Mouse (Mus musculus): ENCODE measurements around the gene Mrm2. TPM values are rescaled to one million over a fixed set of nuclear protein-coding genes. Genes with fewer than 3 reads are reported as not detected.

Gene Mrm2
- polyA plus RNA-seq (2012; fragmentation: generic; extraction: Trizol): 10 to 100 TPM in 1 of 2 experiments, 1 to 10 TPM in 1; 7.7 to 12.9 TPM

DNA sequence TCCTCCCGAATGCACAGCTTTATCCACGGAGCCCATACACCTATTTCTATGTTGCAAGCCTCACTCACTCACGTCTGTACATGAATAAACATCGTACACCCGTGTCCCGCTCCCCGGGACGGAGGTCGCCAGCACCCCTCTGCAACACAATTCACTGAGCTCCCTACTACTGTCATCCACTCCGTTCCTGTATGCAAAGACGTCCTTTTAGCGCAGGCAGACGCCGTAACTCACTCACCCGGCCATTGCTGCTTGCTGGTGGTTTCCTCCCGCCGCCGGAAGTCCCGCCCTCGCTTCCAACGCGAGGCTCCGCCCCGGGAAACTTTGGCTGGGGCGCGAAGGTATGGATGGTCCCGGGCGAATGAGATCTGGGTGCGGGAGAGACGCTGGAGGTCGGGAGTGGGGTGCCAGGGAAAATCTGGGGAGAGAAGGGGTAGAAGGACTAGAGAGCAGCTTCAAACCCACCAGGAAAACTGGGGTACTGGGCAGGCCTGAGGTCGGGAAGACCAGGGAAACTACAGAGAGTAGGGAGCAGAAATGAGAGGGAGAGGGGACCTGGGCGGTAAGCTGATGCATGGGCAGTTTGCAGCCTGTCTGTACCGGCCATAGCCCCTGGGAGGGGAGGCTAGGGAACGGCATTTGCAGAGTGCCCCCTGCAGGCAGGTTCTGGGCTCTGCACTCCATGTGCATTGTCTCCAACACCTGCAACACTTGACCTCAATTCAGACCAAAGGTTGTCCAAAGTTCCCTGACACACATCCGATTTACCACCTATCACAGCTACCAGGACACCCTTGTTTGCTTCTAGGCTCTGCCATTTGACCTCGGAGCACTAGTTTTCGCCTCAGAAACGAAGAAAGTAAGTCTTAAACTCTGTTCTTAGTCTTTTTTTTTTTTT, at the start of gene Mrm2:
Mrm2 (minus strand) TSS at position 284 of the 898 bp plus-strand sequence.

DNA sequence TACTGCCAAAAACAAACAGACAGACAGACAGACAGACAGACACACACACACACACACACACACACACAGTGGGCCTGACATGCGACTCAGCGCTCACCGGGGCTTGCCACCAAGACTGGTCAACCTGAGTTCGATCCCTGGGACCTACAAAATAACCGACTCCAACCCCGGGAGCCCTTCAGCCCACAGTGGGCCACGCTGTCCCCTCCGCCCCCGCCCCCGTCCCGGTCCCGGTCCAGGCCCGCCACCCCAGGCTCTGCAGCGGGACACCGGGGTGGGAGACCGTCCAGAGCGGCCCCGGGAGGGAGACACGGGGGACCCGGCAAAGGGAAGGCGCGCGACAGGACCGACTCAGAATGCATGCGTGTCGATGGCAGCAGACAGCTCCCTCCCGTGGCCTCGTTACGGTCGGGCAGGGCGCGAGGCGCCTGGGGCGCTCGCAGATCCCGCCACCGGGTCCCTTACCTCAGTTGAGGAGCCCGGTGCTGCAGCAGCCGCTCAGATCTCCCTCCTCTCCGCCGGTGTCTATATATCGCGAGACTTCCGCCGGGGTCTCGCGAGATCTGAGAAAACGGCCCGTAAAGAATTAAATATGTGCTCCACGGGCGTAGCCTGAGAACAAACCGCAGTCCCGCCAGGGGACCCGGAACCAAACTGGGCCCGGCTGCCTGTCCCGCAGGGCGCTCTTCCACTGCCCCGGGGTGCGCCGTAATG, 10.5 kb downstream of the Mrm2 start, which contains the start of the genes Mad1l1 and Nudt1:
Mad1l1 (minus strand) TSS at position 511 of the 714 bp plus-strand sequence.
Nudt1 (plus strand) TSS at position 615 of the 714 bp plus-strand sequence.

Other genes starting within 250 kb of the Mrm2 start
- 10 to 100 TPM; 32.9 to 58.6 TPM for gene Mad1l1, start 10.3 kb downstream of the Mrm2 start, polyA plus RNA-seq (2012; fragmentation: generic; extraction: Trizol)
- 10 to 100 TPM; 48.1 to 52.9 TPM for gene Nudt1, start 10.2 kb downstream of the Mrm2 start, polyA plus RNA-seq (2012; fragmentation: generic; extraction: Trizol)
- gene Snx8, start 57.4 kb upstream of the Mrm2 start, polyA plus RNA-seq (2012; fragmentation: generic; extraction: Trizol): 10 to 100 TPM; 21.1 to 21.4 TPM
- gene Eif3b, start 87.4 kb upstream of the Mrm2 start, polyA plus RNA-seq (2012; fragmentation: generic; extraction: Trizol): 100 to 1,000 TPM; 114 to 307 TPM
- under 1 TPM in 1 of 2 experiments, not detected in 1; 0.01 TPM for gene Gm4869, start 113.7 kb upstream of the Mrm2 start, polyA plus RNA-seq (2012; fragmentation: generic; extraction: Trizol)
- gene Chst12, start 173.7 kb upstream of the Mrm2 start, polyA plus RNA-seq (2012; fragmentation: generic; extraction: Trizol): 10 to 100 TPM; 14.8 to 36.3 TPM
- gene Grifin, start 233.2 kb upstream of the Mrm2 start, polyA plus RNA-seq (2012; fragmentation: generic; extraction: Trizol): not detected